Mouse (Mus musculus) limb, embryonic 13.5 days (tissue): ENCODE data around the gene Dynlrb1. TPM values are rescaled to one million over a fixed set of nuclear protein-coding genes. Genes with fewer than 3 reads are reported as not detected.

ENCODE experiments used
- ATAC-seq: fragments of 200-750 bp; cut with Nextera tagmentation; 2 replicates; pipeline ENCODE4 v1.8.0; 2017; ENCODE audit warnings: low read depth, moderate number of reproducible peaks, moderate TSS enrichment; ENCODE audit not compliant: low FRiP score
- H3K27ac ChIP-seq: fragments of 300-500 bp; sonication (generic); 2 replicates; pipeline ENCODE4 v1.5.1; 2015; ENCODE audit warnings: inconsistent platforms, mild to moderate bottlenecking, moderate library complexity
- H3K27me3 ChIP-seq: fragments of 300-500 bp; sonication (generic); 2 replicates; pipeline ENCODE4 v1.6.1; 2015; ENCODE audit warnings: mild to moderate bottlenecking, inconsistent platforms
- H3K36me3 ChIP-seq: fragments of 300-500 bp; sonication (generic); 2 replicates; pipeline ENCODE4 v1.6.1; 2015; ENCODE audit warnings: inconsistent platforms, mild to moderate bottlenecking, moderate library complexity
- H3K4me1 ChIP-seq: fragments of 300-500 bp; sonication (generic); 2 replicates; pipeline ENCODE4 v1.6.1; 2015; ENCODE audit warnings: inconsistent platforms
- H3K4me2 ChIP-seq: fragments of 300-500 bp; sonication (generic); replicated peaks from 2 replicates; pipeline ENCODE4 v1.6.1; 2015; ENCODE audit warnings: inconsistent platforms, mild to moderate bottlenecking, moderate library complexity
- H3K4me3 ChIP-seq: fragments of 300-500 bp; sonication (generic); 2 replicates; pipeline ENCODE4 v1.5.1; 2015; ENCODE audit warnings: moderate library complexity, mild to moderate bottlenecking, inconsistent platforms
- H3K9ac ChIP-seq: fragments of 300-500 bp; sonication (generic); 2 replicates; pipeline ENCODE4 v1.6.1; 2015; ENCODE audit warnings: mild to moderate bottlenecking, inconsistent platforms
- H3K9me3 ChIP-seq: fragments of 300-500 bp; sonication (generic); 2 replicates; pipeline ENCODE4 v1.6.1; 2016; ENCODE audit warnings: inconsistent platforms
- WGBS: fragments of 180-500 bp; shearing (Covaris S2); methylation state at CpG from one replicate; pipeline ENCODE4 v1.1.7; 2015; 5-methylcytosine and 5-hydroxymethylcytosine counted together
- polyA plus RNA-seq: library from polyadenylated mRNA; unstranded; fragments of >200 nt; fragmentation: Nextera tagmentation; extraction: Ambion mirVana; gene quantifications from 2 replicates; pipeline ENCODE4 v1.2.1, GENCODE M21; 2015

Dynlrb1 gene
- polyA plus RNA-seq, 1 experiment from 2014 or later, result 484 TPM

DNA sequence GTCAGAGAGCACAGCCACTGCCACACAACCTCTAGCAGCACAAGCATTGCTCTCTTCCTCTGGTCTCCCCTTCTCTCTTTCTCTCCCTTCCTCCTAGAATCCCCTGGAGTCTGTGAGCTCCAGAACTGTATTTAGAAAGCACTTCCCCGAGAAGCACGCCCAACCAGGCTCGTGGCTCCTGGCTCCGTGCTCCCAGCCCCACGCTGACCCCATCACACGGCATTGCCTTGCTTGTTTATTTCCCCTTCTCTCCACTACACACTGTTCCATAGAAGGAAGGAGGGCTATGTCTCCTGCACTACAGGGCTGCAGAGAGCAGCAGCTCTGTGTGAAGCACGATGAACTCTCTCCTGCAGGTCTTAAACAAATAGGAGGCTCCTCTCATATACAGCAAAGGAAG, 48.3 kb downstream of the Dynlrb1 start:
- Histone ChIP-seq H3K27me3 (no peaks in the 10 kb centered on the region), H3K9me3 (no peaks in the 10 kb centered on the region), H3K9ac (no peak overlapping the region), H3K36me3 (peaks cover 38% of the 10 kb centered on the region), H3K4me3 (no peak overlapping the region), H3K4me2 (no peak overlapping the region), H3K27ac (no peak overlapping the region), H3K4me1 (no peaks in the 10 kb centered on the region)
- WGBS, result 82% methylated on average over 7 of the region's 7 CpGs
- ATAC-seq, result no peak

DNA sequence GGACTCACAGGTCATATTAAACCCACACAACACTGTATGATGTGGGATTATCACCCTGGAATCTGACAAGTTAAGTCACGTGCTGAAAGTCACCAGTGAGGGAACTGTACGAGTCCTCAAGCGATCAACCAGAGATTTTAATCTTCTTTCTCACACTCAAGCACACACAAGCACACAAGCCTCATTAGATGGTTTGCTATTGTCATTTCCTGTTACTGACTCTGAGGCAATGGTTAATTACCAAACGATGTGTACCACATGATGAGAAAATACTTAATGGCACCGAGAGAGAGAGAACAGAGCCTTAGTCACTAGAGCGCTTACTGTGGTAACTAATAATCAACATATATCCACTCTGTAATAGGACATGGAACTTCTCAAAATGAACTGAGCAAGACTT, 49.4 kb downstream of the Dynlrb1 start:
- no peak overlapping the region for H3K9ac ChIP-seq
- no peaks in the 10 kb centered on the region for H3K9me3 ChIP-seq
- no peaks in the 10 kb centered on the region for H3K27me3 ChIP-seq
- H3K4me3 ChIP-seq, result no peak overlapping the region
- H3K4me1 ChIP-seq, result no peaks in the 10 kb centered on the region
- peaks cover 40% of the 10 kb centered on the region for H3K36me3 ChIP-seq
- H3K27ac ChIP-seq, result no peak overlapping the region
- no peak overlapping the region for H3K4me2 ChIP-seq
- 80% methylated on average over 6 of the region's 6 CpGs for WGBS
- ATAC-seq, result no peak

DNA sequence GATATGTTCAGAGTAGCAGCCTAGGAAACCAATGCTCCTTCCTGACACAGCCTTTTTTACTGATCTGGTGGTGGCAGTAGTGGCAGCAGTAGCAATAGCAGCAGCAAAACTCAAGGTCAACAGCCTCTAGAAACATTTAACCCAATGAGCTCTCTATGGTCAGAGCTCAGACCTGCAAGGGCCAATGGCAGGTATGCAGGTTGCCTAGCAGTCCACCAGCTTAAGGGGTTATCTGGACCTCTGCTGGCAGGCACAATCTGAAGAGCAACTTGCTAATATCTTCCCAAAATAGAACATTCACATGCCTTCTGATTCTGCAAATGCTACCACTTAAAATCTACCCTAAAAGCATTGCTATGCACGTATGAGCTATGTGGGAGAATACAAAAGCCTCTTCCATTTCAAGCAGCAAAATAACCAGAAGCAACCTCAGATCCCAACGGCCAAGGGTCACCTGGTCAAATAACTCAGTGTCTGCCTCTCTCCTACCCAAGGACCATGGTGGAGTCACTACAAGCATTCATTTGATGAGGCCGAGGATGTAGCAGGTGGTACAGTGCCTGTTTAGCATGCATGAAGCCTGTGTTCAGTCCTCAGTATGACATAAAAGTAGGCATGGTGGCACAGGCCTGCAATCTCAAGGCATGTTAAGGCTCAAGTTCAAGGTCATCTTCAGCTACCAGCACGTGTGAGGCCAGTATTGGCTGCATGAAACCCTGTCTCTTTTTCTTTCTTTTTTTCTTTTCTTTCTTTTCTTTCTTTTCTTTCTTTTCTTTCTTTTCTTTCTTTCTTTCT, 51.3 kb downstream of the Dynlrb1 start:
- H3K9me3 ChIP-seq, result no peaks in the 10 kb centered on the region
- no peak overlapping the region for H3K9ac ChIP-seq
- WGBS, result 82% methylated on average over 4 of the region's 4 CpGs
- no peaks in the 10 kb centered on the region for H3K4me1 ChIP-seq
- H3K4me2 ChIP-seq, result no peak overlapping the region
- no peaks in the 10 kb centered on the region for H3K27me3 ChIP-seq
- H3K4me3 ChIP-seq, result no peak overlapping the region
- ATAC-seq, result no peak
- H3K36me3 ChIP-seq, result peaks cover 52% of the 10 kb centered on the region
- no peak overlapping the region for H3K27ac ChIP-seq

DNA sequence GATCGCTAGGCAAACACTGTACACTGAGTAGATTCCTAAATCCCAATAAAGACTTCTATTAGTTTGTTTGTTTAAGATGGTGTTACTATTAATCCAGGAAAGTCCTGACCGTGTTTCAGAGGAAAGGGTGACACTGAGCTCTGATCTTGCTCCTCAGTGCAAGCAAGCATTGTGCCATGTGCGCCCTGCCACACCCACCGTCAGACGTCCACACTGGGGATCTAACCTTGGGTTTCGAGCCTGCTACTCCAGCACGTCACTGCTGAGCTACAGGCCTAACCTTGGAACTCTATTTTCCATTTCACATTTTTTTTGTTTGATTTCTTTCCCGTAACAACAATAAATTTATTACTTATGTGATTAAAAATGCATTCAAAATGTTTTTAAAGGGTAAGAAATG, 53.7 kb downstream of the Dynlrb1 start:
- Histone ChIP-seq H3K36me3 (peaks cover 60% of the 10 kb centered on the region), H3K9ac (no peak overlapping the region)

DNA sequence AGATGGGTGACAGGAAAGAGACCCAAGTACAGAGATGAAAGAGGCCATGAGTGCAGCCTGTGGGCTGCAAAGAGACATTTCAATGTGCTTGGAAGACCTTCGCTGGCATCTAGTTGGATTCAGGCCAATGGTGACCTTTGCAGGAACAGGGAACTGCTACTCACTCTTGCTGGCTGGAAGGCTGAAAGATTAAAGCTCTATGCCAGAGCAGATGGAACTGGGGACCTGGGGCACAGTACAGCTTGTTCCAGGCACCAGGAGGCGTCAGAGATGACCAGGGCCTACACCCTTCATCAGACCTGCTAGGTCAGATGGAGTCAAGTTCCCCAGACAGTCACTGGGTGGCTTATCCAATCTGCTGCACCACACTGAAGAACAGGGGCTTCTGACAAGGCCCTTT, 57.0 kb downstream of the Dynlrb1 start:
- WGBS, result 81% methylated on average over 2 of the region's 2 CpGs

More for the DNA sequence above, 53.7 kb downstream of the Dynlrb1 start:
- no peak for ATAC-seq
- H3K4me3 ChIP-seq, result no peak overlapping the region
- 93% methylated on average over 8 of the region's 8 CpGs for WGBS
- no peaks in the 10 kb centered on the region for H3K9me3 ChIP-seq
- H3K27ac ChIP-seq, result no peak overlapping the region
- H3K27me3 ChIP-seq, result no peaks in the 10 kb centered on the region
- no peak overlapping the region for H3K4me2 ChIP-seq
- H3K4me1 ChIP-seq, result no peaks in the 10 kb centered on the region

DNA sequence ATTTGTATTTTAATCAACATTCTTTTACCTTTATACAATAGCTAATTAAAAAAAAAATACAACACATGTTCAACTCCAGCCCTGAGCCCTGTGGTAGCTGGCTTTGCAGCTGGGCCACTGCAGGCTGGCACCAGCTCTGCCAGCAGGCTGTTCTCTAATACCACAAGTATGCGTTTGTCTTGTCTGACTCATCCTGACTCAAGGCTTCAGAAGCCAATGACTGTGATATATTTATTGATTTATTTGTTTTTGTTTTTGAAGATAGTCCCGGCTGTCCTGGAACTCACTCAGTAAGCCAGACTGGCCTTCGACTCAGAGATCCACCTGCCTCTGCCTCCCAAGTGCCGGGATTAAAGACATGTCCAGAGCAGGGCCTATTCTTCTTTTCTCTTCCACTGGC, 57.6 kb downstream of the Dynlrb1 start:
- no peak overlapping the region for H3K4me3 ChIP-seq

More for the DNA sequence above, 57.0 kb downstream of the Dynlrb1 start:
- Histone ChIP-seq H3K36me3 (peaks cover 87% of the 10 kb centered on the region), H3K4me1 (no peaks in the 10 kb centered on the region), H3K4me3 (no peak overlapping the region), H3K27me3 (no peaks in the 10 kb centered on the region), H3K4me2 (no peak overlapping the region), H3K9me3 (no peaks in the 10 kb centered on the region), H3K9ac (no peak overlapping the region), H3K27ac (no peak overlapping the region)
- ATAC-seq, result no peak

DNA sequence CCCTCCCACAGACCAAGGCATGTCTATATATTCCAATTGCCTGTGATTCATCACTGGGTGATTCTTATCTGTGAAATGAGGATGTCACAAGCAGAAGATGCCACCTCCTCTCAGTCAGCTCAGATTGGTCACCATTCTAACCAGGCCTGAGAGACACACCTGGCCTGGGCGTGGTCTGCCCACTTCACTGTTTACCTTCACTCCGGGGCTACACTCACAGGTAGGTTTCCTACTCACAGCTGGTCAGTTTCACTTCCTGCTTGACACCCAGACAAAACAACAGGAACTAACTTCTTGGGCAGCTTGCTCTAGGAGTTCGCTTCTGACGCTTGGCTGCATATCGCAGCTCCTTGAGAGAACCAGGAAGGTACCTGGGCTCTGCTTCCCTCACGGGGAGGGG, 59.1 kb downstream of the Dynlrb1 start:
- no peak overlapping the region for H3K9ac ChIP-seq
- no peak for ATAC-seq
- H3K4me3 ChIP-seq, result no peak overlapping the region
- peaks cover 95% of the 10 kb centered on the region for H3K36me3 ChIP-seq
- H3K9me3 ChIP-seq, result no peaks in the 10 kb centered on the region
- no peak overlapping the region for H3K27ac ChIP-seq
- no peak overlapping the region for H3K4me2 ChIP-seq
- 94% methylated on average over 6 of the region's 6 CpGs for WGBS
- H3K27me3 ChIP-seq, result no peaks in the 10 kb centered on the region
- H3K4me1 ChIP-seq, result no peaks in the 10 kb centered on the region

More for the DNA sequence above, 57.6 kb downstream of the Dynlrb1 start:
- H3K9me3 ChIP-seq, result no peaks in the 10 kb centered on the region
- no peaks in the 10 kb centered on the region for H3K4me1 ChIP-seq
- H3K27ac ChIP-seq, result no peak overlapping the region
- H3K27me3 ChIP-seq, result no peaks in the 10 kb centered on the region
- peaks cover 93% of the 10 kb centered on the region for H3K36me3 ChIP-seq
- H3K4me2 ChIP-seq, result no peak overlapping the region
- H3K9ac ChIP-seq, result no peak overlapping the region
- WGBS, result 92% methylated on average over 4 of the region's 4 CpGs
- ATAC-seq, result no peak

DNA sequence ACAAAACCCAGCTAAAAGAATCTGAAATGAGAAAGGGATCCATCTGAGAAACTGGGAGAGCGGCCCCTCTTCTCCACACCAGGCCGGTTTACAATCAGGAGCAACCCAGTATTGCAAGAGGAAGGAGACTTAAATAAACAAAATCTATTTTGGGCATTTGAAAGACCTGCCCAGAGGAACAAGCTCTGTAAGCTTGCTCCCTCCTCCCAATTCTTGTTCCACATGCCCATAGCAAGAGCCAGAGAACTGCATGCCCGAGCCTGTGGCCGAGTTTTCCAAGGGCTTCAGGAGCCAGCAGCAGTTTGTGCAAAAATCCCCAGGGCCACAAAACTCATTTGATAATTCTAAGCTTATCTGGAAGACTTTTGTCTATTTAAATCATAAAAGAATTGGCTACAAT, 63.2 kb downstream of the Dynlrb1 start:
- Histone ChIP-seq H3K9me3 (no peaks in the 10 kb centered on the region), H3K4me2 (no peak overlapping the region), H3K36me3 (peaks cover 74% of the 10 kb centered on the region), H3K4me3 (no peak overlapping the region), H3K27me3 (no peaks in the 10 kb centered on the region), H3K9ac (no peak overlapping the region), H3K27ac (no peak overlapping the region), H3K4me1 (no peaks in the 10 kb centered on the region)
- 83% methylated on average over 4 of the region's 4 CpGs for WGBS
- no peak for ATAC-seq

Other genes starting within 250 kb of the Dynlrb1 start
- 3.6 and 4.1 TPM in 2 replicates for gene Gm14226, start 218.3 kb upstream of the Dynlrb1 start, polyA plus RNA-seq
- gene Ahcy, start 162.0 kb upstream of the Dynlrb1 start, polyA plus RNA-seq, result 73.1 and 73.4 TPM in 2 replicates
- 68.3 and 71.2 TPM in 2 replicates for gene Itch, start 103.0 kb upstream of the Dynlrb1 start, polyA plus RNA-seq
- 213 and 216 TPM in 2 replicates for gene Map1lc3a, start 39.8 kb downstream of the Dynlrb1 start, polyA plus RNA-seq
- 45.6 and 46.2 TPM in 2 replicates for gene Pigu, start 120.9 kb downstream of the Dynlrb1 start, polyA plus RNA-seq
- 17.7 and 20.9 TPM in 2 replicates for gene Trp53inp2, start 144.5 kb downstream of the Dynlrb1 start, polyA plus RNA-seq
- 23.7 and 24.7 TPM in 2 replicates for gene Ncoa6, start 237.4 kb downstream of the Dynlrb1 start, polyA plus RNA-seq